Mouse (Mus musculus) neural tube, embryonic 15.5 days (tissue): ENCODE measurements at regions not wholly inside any gene's neighbourhood (a gene's known extent, or its start where the extent isn't known, plus 50 kb on each side); places are given as distances from the start of the nearest gene placed in this dataset.
"Not testable (repeated sequence)": the region's sequence is repeated elsewhere in the genome, so short reads cannot be mapped to it uniquely, and the experiment has no call there.

Experiments
- ATAC-seq: fragments of 200-750 bp; cut with Nextera tagmentation; 2 replicates; pipeline ENCODE4 v1.8.0; 2017; ENCODE audit warnings: mild to moderate bottlenecking, moderate TSS enrichment, moderate library complexity; ENCODE audit not compliant: low FRiP score
- H3K27ac ChIP-seq: fragments of 300-500 bp; sonication (generic); replicated peaks from 2 replicates; pipeline ENCODE4 v1.5.1; 2015; ENCODE audit warnings: mild to moderate bottlenecking, inconsistent platforms
- H3K27me3 ChIP-seq: fragments of 300-500 bp; sonication (generic); replicated peaks from 2 replicates; pipeline ENCODE4 v1.6.1; 2015; ENCODE audit warnings: inconsistent platforms
- H3K36me3 ChIP-seq: fragments of 300-500 bp; sonication (generic); 2 replicates; pipeline ENCODE4 v1.6.1; 2015; ENCODE audit warnings: inconsistent platforms
- H3K4me1 ChIP-seq: fragments of 300-500 bp; sonication (generic); 2 replicates; pipeline ENCODE4 v1.6.1; 2015; ENCODE audit warnings: inconsistent platforms
- H3K4me2 ChIP-seq: fragments of 300-500 bp; sonication (generic); 2 replicates; pipeline ENCODE4 v1.6.1; 2015; ENCODE audit warnings: inconsistent platforms, mild to moderate bottlenecking, moderate library complexity
- H3K4me3 ChIP-seq: fragments of 300-500 bp; sonication (generic); replicated peaks from 2 replicates; pipeline ENCODE4 v1.5.1; 2015; ENCODE audit warnings: mild to moderate bottlenecking, inconsistent platforms
- H3K9ac ChIP-seq: fragments of 300-500 bp; sonication (generic); replicated peaks from 2 replicates; pipeline ENCODE4 v1.6.1; 2015; ENCODE audit warnings: mild to moderate bottlenecking, inconsistent platforms
- H3K9me3 ChIP-seq: fragments of 300-500 bp; sonication (generic); replicated peaks from 2 replicates; pipeline ENCODE4 v1.6.1; 2016; ENCODE audit warnings: inconsistent platforms
- WGBS: fragments of 180-500 bp; shearing (Covaris S2); methylation state at CpG from one replicate; pipeline ENCODE4 v1.1.7; 2015; ENCODE audit warnings: mixed read lengths; 5-methylcytosine and 5-hydroxymethylcytosine counted together

- H3K4me3 ChIP-seq = no peak overlapping the region
- H3K27me3 ChIP-seq = no peaks in the 10 kb centered on the region
- no peaks in the 10 kb centered on the region for H3K36me3 ChIP-seq
- no peaks in the 10 kb centered on the region for H3K4me1 ChIP-seq
- no peak overlapping the region for H3K9ac ChIP-seq
- H3K9me3 ChIP-seq = no peaks in the 10 kb centered on the region
- WGBS = 78% methylated on average over 3 of the region's 3 CpGs
- H3K27ac ChIP-seq = no peak overlapping the region
- H3K4me2 ChIP-seq = no peak overlapping the region
- ATAC-seq = no peak
Measured at GRCm38 (mm10) chr12:29433936-29434335, 94.2 kb upstream of the Myt1l start.

GRCm38 (mm10) chr12:29439343-29440019, 88.7 kb upstream of the Myt1l start:
- no peaks in the 10 kb centered on the region for H3K9me3 ChIP-seq
- WGBS = 67% methylated on average over 11 of the region's 11 CpGs
- H3K4me1 ChIP-seq = no peaks in the 10 kb centered on the region
- no peak for ATAC-seq
- H3K9ac ChIP-seq = no peak overlapping the region
- H3K27ac ChIP-seq = no peak overlapping the region
- no peak overlapping the region for H3K4me3 ChIP-seq
- no peaks in the 10 kb centered on the region for H3K27me3 ChIP-seq
- H3K4me2 ChIP-seq = no peak overlapping the region
- H3K36me3 ChIP-seq = no peaks in the 10 kb centered on the region

GRCm38 (mm10) chr12:29465201-29465600, 63.0 kb upstream of the Myt1l start:
- H3K27me3 ChIP-seq, H3K4me1 ChIP-seq, ATAC-seq, H3K27ac ChIP-seq, H3K9ac ChIP-seq, H3K4me2 ChIP-seq, H3K4me3 ChIP-seq, H3K9me3 ChIP-seq, H3K36me3 ChIP-seq: not testable (repeated sequence)
- 30% methylated on average over 3 of the region's 3 CpGs for WGBS
